Mouse (Mus musculus): ENCODE results near the gene Gm21119.
"Not testable (repeated sequence)": the region's sequence is repeated elsewhere in the genome, so short reads cannot be mapped to it uniquely, and the experiment has no call there.

Gene Gm21119

DNA sequence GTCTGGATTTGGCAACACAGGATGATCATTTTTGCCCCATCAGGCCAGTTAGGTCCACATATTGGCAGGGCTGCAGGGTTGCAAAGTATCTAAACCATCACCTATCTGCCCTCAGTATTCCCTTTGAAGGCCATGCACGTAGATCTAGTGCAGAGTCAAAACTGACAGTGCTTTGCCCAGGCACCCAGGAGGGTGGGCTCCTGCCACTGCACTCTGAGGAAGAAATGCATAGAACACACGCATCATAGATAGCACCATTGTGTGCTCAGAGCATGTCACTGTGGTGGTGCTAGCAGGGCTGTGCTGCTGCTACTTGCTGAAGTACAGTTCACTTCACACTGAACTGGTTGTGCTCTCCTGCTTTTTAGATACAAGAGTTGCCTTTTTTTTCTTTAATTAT is at the start of gene Gm21119:
Gm21119 (plus strand) TSS at position 301 of the 400 bp plus-strand sequence.
- in situ Hi-C loops (cut with MboI, MseI): loop anchor here (5.0 kb wide), 1 partner anchor 577 kb away; no protein-coding TSS in a partner anchor

DNA sequence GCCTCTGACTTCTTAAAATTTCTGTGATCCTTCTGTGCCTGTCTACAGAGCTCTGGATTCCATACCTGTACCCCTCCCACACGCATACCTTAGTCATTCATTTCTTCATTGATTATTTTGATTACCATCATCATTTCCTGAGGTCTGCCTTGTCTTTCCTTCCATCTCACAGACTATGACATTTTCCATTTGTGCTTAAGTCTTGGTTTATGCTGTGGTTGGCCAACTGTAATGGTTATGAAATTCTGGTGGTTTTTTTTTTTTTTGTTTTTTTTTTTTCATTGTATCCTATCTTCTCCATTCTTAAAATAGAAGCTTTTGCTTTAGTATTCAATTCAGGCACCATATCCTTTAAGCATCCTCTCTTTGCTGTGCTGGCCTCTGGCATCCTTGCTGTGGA is 48.0 kb upstream of the Gm21119 start:
- in situ Hi-C loops (cut with MboI, MseI): not testable (repeated sequence)

DNA sequence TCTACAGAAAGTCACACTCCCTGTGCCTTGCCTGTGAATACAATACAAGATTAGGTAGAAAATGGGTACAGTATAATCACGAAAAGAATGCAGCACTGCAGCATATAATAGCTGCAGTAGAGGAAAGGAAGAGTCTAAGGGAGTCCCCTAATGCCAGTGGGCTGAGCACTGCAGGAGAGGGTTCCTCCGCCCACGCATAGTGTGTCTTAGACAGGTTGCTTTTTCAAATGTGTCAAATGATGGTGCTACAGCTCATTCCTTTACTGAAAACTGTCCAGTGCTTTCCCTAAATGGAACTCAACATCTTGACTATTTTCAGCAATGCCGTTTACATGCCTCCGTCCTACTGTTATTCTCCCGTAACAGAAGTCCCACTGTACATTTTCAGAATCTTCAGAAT is 33.6 kb upstream of the Gm21119 start:
- in situ Hi-C loops (cut with MboI, MseI): not testable (repeated sequence)

DNA sequence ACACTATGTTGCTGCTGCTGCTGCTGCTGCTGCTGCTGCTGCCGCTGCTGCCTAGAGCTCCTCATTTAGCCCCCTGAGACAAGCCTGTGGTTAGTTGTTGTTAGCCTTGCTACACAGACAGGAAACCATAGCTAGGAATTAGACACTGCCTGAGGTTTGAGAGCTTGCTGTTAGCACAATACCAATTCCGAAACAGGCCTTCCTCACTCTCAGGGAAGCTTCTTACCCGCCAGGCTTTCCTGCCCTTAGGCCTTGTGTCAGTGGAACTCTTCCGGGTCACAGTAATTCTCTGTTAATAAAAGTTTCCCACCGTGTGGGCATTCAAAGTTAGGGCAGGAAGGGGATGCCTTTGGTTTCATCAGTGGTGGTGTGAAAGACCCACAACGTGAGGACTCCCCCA is 31.9 kb upstream of the Gm21119 start:
- in situ Hi-C loops (cut with MboI, MseI): not testable (repeated sequence)

DNA sequence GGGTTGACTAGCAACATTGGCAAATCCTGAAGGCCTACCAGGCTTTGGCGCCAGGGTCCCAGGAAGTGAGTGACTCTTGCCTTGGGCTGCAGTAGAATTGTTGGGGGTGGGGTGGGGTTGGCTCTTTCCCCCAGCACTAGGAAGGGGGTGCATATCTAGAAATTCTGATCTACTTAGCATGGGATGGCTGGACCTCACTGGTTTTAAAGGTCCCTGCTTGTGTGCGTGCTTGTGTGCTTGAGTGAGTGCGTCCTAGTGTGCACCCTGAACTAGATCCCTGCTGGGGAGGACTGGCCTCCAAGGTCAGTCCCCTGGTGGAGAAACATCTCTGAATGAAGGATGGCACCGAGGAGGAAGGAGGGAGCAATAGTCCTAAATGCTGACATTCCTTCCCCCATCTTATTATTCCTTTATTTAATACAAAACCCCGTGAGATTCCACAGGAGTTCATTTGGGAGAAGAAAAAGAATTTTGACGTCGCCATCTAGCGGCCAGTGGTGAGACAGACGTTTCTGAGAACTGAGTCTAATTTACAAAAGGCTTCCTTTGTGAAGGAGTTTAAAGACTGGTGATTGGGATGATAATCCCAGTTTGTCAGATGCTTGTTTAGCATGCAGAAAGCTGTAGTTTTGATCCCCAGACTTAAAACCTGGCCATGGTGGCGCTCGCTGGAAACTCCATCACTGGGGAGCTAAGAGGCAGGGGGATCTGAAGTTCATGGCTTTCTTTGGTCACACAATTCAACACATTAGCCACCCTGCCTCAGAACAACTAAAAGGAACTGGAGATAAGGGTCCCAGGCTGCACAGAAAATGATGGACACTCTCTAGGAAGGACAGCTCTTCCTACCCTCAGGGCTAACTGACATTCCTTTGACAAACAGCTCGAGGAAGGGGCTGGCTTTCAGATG is 26.2 kb upstream of the Gm21119 start:
- in situ Hi-C loops (cut with MboI, MseI): loop anchor here (5.0 kb wide), 2 partner anchors 326 to 886 kb away; no protein-coding TSS in a partner anchor

DNA sequence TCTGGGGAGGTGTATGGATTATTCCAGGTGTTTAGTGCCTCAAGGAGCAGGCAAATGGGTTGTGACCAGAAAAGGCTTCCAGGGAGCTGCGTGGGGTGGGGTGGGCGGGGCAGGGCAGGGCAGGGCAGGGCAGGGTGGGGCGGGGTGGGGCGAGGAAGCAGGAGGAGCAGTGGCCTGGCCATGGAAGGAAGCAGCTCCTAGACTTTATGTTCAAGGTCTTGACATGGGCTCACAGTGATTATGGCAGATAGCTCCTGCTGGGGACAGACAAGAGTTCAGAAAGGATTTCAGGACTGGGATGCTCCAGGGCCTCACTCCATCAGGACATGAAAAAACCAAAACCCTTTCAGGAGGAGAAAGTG is 25.6 kb upstream of the Gm21119 start:
- in situ Hi-C loops (cut with MboI, MseI): loop anchor here (5.0 kb wide), 2 partner anchors 327 to 887 kb away; no protein-coding TSS in a partner anchor

DNA sequence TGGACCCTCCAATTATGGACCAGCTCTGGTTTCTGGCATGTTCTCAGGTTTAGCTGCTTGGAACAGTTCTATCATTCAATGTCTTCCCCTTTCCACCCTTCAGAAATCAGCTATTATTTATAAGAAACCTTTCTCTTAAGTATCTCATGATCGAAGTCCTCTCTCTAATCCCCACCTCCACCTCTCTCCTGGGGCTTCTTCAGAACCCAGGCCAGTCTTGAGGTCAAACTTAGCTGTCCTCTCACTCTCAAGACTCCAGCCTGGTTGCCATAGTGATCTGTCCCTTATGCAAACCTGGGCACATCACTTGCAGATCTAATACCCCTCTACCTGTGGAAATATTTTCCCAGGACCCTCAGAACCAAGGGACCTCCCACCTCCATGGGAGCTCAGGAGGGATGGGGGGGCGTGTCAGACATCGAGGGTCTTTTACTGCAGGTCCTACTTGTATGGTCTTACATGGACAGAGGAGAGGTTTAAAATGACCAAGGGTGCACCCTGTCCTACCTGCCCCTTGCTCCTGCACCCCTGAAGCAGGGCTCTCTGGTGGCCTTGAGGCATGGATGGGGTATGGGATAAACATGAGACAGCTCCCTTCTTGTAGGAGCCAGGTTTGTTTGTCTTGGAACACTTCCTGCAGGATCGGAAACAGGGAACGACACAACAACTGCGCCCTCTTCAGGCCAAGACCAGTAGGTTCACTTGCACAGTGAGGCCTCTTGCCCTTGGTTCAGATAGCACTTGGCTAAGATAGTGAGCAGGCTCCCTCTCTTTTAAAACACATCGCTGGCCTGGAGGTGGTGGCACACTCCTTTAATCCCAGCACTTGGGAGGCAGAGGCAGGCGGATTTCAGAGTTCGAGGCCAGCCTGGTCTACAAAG is 24.4 kb upstream of the Gm21119 start:
- in situ Hi-C loops (cut with MboI, MseI): loop anchor here (5.0 kb wide), 1 partner anchor 203 kb away; no protein-coding TSS in a partner anchor

DNA sequence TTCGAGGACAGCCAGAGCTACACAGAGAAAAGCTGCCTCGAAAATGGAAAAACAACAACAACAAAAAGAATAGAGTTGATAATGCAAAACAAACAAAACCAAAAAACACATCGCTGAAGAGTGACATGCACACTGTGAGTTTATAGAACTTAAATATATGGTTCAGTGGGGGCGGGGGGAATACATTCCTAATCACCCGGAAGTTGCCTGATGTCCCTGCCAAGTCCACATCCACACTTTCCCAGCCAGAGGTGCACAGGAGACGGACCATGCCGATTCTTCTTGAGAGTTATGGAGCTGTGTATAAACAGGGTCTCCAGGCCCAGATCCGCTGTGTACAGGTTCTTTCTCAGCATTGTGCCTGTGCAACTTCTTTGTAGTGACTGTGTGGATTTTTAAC is 23.7 kb upstream of the Gm21119 start:
- in situ Hi-C loops (cut with MboI, MseI): loop anchor here (5.0 kb wide), 1 partner anchor 204 kb away; no protein-coding TSS in a partner anchor

DNA sequence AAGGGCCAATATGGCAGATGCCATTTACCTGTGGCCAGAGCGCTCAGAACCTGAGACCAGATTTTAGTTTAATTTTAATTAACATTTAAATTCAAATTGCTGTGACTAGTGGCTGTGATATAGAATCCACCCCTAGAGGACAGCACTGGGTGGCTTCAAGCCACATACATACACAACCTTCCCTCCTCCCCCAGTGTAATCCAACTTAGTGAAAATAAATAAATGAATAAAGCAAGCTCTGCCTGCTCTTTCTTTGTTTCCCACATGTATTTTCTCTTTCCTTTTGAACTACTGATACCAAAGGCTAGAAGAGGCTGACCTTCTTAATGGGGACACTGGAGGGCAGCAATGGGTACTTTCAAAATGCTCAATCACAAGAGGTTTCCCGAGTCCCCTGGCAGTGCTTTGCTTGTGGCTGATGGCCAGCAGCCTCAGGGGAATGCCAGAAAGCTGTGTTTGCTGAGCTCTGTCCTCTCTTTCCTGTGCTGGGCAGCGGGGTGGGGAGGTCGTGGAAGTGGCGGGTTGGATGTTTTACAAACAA is 21.9 kb upstream of the Gm21119 start:
- in situ Hi-C loops (cut with MboI, MseI): loop anchor here (5.0 kb wide), 1 partner anchor 206 kb away; no protein-coding TSS in a partner anchor

DNA sequence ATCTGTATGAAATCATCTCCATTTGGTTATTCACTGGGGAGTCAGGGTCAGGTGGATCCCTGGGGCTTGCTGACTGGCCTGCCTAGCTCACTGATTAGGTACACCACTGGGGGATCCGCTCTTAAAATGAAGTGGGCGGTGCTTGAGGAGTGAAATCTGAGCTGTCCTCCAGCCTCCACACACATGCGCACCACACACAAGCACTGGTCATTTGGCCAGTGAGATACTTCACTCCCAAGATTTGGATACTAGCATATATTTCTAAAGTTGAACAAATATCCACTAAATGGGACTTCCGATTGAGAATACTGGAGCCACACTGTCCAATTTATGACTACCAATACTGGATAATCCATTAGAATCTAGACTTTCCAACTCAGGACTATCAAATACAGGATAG is 20.9 kb upstream of the Gm21119 start:
- in situ Hi-C loops (cut with MboI, MseI): loop anchor here (5.0 kb wide), 1 partner anchor 207 kb away; no protein-coding TSS in a partner anchor

DNA sequence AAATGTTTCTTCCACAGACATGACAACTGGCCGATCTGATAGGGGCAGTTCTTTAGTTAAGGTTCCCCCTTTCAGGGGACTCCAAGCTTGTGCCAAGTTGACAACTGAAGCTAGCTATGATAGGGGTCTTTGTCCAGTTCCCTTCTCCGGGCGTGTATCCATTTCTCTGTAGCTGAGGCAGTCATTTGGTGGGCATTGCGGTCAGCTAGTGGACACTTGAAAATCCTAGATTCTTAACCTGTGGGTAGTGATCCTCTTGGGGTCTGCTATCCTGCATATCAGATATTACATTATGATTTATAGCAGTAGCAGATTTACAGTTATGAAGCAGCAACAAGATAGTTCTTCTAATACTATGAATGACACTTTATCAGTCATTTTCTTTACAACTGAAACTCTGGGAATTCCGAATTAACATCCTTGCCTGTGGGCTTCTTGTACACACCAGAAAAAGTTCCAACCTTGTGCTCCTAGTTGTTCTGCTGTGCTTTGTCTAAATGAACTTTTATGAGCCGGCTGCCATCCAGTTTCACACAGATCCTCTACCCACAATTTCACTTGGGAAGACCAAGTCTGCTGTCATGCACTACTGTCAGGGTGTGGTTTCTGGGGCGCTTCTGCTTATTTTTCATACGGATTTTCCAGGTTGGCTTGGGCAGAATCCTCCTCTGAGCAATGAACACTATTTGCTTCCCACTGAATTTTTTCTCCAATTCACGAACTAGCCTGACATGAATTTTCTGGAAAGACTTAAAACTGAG is 18.5 kb upstream of the Gm21119 start:
- in situ Hi-C loops (cut with MboI, MseI): not testable (repeated sequence)

DNA sequence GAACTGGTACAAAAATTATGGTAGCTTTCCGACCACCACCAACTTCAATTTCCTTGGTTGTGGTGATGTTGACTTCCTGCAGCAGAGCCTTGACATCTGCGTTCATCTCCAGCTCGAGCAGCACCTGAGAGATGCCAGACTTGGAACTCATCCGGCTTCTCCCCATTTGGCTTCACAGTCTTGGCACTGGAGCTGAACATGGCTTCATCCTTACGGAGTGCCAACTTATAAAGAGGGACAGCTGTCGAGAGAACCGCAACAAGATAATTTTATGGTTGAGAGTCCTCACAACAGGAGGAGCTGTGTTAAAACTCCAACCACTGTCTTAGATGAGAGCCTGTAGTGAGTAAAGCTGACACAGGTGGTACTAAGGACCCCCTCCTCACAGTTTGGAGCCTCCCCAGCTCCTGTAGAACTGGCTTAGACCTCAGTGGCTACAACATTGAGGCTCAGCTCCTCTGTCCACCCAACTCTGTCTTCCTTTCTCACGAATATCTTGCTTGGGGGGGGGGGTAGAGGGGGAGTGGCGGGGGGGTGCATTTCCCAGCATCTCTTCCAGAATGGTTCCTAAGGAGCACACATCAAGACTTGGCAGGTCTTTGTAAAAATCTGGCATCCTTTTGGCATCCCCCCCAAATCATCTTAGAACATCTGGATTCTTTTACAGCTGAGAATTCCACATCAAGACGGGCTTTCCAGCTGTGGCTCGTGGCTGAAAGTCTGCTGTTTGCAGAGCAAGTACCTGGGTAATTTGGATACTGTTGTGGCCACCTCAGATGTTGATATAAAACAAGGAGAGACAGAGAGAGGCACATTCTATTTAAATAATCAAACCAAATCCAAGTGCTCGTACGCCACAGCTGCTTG is 17.6 kb upstream of the Gm21119 start:
- in situ Hi-C loops (cut with MboI, MseI): not testable (repeated sequence)

DNA sequence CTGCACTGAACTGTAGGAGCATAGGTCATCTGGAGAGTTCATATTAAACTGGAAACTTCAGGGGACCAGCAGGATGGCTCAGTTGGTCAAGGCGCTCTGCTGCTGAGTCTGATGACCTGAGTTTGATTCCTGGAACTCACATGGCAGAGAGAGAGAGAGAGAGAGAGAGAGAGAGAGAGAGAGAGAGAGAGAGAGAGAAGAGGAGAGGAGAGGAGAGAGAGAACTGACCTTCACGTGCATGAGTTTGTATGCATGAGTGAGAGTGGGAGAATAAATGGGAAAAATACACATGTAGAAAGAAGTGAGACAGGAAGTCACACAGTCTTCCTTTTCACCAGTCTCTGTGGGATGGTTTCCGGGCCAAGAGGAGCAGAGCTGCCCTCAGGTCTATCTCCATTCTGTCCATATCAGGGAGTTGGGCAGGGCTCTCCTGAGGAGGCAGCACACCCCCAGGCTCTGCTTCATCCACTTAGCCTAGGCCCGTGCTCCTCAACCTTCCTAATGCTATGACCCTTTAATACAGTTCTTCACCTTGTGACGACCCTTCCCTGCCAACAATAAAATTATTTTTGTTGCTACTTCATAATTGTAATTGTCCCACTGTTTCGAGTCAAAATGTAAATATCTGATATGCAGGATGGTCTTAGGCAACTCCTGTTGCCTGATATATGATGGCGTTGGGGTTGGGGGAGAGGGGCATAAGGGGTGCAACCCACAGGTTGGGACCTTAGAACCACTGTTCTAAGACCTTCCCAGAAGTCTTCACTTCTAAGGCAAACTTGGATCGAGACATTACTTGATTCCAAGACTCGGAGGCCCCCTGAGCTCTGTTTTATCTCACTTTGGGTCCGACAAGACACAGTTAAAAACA is 16.2 kb upstream of the Gm21119 start:
- in situ Hi-C loops (cut with MboI, MseI): not testable (repeated sequence)

DNA sequence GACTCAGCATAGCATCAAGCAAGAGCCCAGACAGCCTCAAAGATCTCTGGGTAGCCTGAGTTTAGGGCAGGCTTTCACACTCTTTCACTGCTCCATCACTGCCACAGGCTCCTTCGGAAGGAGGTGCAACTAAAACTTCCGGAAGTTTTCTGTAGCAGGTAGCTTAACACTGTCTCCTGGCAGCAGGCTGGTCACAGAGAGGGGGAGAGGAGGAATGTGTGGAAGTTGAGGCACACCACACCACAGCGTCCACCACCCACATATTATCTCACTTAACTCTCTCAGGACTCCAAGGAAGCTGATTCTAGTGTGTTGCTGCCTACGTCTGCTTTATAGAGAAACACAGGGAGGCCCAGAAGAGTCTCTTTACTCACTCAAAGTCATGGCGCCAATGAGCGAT is 15.4 kb upstream of the Gm21119 start:
- in situ Hi-C loops (cut with MboI, MseI): not testable (repeated sequence)

DNA sequence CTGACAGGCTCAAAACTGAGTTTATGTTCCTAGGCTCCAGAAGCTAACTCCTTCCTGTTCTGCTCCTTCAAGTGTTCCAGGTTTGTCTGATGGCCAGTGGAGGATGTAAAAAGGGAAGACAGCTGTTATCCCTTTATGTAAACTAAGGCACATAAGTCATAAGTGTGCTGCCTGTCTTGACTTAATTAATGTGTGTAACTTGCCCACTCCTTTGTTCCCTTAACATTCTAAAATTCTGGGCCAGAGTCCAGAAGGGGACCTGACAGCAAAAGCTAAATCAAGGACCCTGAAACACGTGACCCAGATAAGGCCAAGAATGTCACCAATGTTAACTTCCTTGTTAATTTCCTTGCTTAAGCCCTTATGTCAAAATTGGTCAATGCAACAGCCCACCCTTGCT is 3.9 kb upstream of the Gm21119 start:
- in situ Hi-C loops (cut with MboI, MseI): not testable (repeated sequence)

DNA sequence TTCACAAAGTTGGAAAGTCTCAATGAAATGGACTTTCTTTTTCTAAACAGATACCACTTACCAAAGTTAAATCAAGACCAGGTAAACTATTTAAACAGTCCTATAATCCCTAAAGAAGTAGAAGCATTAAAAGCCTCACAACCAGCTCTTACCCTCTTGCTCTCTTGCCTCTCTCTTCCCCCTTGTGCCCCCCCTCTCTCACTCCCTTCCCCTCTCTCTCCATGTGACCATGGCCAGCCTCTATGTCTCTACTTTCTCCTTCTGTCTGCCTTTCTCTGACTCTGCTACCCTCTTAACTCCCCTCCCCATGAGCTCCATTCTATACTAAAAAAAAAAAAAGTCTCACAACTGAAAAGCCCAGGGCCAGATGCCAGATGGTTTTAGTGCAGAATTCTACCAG is 2.0 kb upstream of the Gm21119 start:
- in situ Hi-C loops (cut with MboI, MseI): not testable (repeated sequence)

DNA sequence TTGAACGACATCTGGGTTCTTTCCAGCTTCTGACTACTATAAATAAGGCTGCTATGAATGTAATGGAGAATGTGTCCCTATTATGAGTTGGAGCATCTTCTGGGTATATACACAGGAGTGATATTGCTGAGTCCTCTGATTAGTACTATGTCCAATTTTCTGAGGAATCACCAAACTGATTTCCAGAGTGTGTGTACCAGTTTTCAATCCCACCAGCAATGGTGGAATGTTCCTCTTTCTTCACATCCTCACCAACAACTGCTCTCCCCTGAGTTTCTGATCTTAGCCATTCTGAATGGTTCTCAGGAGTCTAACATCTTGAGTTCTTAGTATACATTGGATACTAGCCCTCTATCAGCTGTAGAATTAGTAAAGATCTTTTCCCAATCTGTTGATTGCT is 16.0 kb downstream of the Gm21119 start:
- in situ Hi-C loops (cut with MboI, MseI): not testable (repeated sequence)

DNA sequence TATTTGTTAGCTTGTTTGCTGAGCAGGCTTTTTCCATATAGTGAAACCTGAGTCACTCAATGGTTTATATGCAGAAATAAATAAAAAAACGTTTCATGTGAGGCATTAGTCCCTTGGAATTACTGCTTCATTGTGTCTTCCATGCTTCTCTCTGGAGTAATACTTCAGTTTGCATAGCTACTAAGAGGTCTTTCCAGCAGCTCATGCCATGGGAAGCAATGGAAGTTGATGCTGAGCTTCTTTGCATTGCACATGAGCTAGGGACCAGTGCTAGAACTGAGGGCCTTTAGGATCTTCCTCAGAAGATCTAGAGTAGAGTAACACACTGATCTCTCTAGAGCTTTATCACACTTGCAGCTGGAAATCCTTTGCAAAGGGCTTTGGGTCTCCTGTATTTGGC is 23.2 kb downstream of the Gm21119 start:
- in situ Hi-C loops (cut with MboI, MseI): not testable (repeated sequence)

DNA sequence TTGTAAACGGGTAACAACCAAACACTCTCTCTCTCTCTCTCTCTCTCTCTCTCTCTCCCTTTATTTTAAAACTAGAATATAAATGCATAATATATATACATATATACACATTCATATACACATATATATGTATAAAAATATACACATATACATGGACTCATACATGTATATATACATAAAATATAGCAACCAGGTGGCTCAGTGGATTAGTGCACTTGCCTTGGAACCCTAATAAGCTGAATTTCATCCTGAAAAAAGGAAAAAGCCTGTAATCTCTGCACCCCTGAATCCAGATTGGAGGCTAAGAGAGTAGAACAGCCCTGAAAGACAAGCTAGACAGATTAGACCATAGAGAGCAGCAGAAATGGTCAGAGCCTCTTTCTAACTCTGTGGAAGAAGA is 28.8 kb downstream of the Gm21119 start:
- in situ Hi-C loops (cut with MboI, MseI): not testable (repeated sequence)
